Mouse (Mus musculus) heart, adult 18-20 months (tissue): ENCODE results near the gene Krtap11-1. TPM values are rescaled to one million over a fixed set of nuclear protein-coding genes. Genes with fewer than 3 reads are reported as not detected.

ENCODE experiments used
- DNase-seq, 2 experiments: peaks; one replicate each; pipeline ENCODE4 v3.0.0; 2021 to 2022; ENCODE audit warnings: mixed read lengths in 1 of 2
- long read RNA-seq, 2 experiments: library from polyadenylated mRNA; stranded (forward); transcript quantifications; one replicate each; pipeline ENCODE4 v2.0.0; 2021
- total RNA-seq, 2 experiments: library from RNA; stranded (reverse); gene quantifications; 2 replicates each; pipeline ENCODE4 v1.2.3; 2021

The Krtap11-1 gene
- not detected for total RNA-seq
- long read RNA-seq, experiment 1: 0 reads
- long read RNA-seq, experiment 2: 0 reads

DNA sequence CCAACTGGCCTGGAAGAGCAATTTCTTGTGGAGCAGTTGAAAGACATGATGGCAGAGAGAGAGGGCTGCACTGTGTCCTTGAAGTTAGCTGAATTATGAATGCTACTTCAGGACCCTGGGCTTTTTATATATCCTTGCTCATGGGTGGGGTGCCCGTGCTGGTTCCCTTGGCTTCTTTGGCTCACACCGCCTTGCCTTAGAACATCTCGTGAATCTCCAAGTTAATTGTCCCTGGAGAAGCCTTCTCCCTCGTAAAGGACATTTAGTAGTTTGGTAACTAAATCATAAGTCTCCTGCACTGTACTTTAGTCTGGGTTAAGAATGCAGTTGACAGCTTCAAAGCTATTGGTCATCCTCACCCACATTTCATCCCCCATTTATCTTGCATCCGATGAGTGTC lies at the start of gene Krtap11-1:
Gene Krtap11-1 (minus strand): TSS at position 101 of the 400 bp plus-strand sequence.
- no peak for DNase-seq

DNA sequence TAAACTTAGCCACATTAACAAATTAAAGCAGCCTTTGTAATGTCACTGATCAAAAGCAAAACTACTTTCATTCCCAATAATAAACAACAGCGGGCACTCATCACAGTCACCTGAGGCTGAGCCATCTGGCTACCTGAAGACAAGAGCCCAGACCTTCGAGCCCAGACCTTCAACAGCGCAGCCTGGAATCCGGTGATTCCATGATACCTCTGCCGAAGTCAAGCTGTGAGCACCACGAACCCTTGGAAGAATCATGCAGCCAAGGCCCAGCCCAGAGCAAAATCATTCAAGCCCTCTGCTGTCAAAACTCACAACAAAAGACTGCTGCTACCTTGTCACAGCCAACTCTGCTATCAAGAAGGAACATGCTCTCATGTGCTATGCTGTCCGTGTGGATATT lies 47.2 kb upstream of the Krtap11-1 start:
- no peak for DNase-seq

DNA sequence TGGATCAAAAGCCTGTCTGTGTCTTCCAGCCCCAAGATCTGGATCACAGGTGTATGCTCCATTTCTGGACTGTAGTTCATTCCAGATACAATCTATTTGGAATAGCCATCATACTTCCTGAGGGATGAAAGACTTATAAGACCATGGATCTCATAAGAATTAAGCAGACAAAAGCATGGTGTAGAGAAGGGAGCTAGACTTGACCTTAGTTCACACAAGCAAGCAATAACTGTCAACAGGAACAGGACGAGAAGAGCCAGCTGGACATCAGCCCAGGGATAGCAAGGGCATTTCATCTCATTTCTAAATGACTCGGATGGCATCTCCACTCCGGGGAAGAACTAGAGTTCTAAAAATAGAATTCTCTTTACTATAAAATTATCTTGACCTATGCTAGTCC lies 46.3 kb upstream of the Krtap11-1 start:
- peak; percentile 68 to 78 for DNase-seq

DNA sequence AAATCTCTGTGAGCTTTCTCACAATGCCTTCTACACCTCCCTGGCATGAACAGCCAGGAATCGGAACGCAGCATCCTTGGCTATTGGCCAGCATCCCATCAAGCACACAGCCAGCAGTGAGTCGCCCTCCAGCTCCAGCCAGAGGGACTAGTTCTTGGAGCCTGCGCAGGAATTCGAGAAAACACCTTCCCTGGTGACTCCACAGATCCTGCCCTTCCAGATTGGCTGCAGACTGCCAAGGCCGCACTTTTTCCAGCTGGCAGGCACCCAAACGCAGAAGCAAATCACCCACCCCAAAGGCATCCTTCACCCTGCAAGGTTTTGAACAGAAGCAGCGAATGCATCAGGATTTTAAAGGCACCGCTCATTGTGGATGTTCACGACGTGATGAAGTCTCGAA lies 42.7 kb upstream of the Krtap11-1 start:
- DNase-seq: peak; percentile 16 to 36

DNA sequence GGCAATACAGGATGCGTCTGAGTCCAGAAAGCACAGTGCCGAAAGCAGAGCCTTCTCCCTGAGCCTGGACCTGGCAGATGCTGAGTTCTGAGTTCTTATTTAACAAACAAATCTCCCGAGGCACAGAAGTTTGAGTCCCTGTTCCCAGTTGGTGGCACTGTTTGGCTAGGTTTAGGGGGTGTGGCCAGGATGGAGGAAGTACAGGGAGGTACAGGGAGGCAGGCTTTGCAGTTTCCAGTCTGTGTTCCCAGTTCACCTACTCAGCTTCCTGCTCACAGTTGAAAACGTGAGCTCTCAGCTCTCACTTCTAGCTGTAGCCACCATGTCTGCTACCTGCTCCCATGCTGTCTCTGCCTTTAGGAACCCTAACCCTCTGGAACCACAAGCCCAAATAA lies 37.8 kb upstream of the Krtap11-1 start:
- DNase-seq: no peak

DNA sequence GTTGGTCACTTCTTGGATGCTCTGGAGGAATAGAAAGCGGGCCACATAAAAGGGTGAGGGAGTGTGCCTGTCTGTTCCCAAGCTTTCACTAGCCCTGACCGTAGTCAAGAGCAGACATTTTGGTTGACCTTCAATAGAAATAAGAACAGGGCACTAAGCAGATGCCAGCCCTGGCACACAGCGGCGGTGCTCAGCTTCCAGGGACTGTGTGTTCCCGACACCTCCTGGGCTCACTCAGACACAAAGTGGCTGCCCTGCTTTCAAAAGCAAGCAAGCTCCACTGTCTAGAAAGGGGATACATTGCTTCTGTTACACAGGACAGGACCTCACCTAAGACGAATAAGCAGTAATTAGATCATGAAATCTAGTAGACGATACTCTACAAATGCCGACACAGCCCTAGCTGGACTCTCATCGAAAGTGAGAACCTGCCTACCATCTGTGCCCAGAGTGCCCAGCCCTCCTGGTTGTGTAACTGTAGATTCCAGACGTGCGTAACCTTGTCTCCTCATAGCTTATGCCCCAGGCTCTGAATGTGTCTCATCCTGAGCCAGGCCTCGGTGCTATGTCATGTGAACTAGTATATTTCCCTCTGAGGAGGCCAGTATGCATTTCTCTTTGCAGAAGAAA lies 37.3 kb upstream of the Krtap11-1 start:
- DNase-seq: peak; percentile 50 to 79

DNA sequence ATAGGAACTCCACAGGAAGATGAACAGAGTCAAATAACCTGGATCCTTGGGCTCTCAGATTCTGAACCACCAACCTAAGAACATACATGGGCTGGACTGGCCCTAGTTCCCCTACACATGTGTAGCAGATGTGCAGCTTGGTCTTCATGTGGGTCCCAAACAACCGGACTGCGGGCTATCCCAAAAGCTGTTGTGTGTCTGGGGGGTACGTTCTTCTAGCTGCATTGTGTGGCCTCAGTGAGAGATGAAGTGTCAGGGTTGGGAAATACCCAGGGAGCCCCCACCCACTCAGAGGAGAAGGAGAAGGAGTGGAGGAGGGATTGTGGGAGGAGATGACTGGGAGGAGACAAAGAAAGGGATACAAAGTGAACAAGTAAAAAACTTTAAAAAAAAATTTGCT lies 36.0 kb upstream of the Krtap11-1 start:
- no peak for DNase-seq

DNA sequence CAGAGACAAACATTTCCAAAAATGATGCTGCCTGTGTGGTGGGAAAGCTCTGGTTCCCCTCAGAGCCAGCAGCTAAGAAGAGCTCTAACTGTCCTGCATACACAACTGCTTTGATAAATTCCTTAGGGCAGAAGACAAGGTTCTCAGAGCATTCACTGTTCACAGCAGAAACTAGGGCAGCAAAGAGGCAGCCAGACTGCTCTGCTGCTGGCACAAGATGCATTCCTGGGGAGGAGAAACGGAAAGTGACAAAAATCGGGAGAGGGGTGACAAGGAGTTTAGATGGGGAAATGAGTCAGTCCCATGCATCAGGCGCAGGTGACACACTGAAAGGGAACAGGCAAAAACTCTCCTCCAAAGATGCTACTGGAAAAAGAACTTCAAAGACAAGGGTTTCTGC lies 16.2 kb upstream of the Krtap11-1 start:
- DNase-seq: no peak

DNA sequence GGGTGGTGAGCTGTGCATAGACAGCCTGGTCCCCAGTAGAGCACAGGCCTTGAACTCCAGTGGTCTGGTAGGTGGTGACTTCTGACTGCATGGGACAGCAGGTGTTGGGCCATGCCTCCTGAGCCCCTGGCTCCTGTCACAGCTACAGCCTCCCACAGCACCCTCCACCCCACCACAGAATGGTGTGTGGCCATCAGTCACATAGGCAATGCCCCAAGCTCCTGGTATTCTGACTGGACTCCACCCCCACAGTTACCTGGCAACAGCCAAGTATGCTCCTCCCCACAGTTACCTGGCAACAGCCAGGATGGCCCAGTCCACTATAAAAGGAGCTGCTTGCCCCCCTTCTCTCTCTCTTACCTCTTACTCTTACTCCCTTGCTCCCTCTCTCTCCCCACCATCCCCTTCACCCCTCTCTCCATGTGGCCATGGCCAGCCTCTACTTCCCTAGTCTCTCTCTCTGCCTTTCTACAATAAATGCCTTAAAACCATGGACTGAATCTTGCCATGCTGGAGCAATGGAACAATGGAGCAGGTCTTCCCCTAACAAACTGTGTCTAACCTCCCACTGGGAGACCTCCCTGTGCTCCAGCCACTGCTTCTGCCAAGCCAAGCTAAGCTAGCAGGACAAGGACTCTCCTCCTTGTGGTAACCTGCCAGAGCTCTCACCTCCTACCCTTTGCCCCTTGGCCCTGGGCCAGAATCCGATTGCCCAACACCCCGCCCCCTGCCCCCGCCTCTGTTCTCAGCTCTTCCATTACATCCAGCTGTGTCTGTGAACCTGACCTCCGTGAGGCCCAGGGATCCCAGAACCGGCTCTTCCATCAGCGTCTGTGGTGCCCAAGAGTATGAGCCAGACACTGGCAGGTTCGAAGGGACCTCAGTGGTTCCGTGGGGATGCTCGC lies 14.9 kb upstream of the Krtap11-1 start:
- DNase-seq: no peak

DNA sequence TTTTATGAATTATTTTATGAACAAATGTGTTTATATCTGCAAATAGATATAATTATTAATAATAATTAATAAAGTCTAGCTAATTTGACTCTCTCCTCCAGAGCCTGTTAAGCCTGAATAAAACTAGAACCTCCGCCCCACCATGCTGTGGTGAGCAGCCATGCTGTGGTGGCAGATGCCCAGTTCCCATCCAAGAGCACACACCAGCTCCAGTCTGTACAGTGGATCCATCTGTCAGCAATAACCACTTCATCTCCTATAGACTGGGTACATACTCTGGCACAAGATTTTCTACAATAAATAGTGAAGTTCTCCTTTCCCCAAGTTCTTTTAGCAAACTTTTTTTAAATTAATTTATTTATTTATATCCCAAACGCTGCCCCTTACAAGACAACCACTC lies 10.7 kb upstream of the Krtap11-1 start:
- no peak for DNase-seq

DNA sequence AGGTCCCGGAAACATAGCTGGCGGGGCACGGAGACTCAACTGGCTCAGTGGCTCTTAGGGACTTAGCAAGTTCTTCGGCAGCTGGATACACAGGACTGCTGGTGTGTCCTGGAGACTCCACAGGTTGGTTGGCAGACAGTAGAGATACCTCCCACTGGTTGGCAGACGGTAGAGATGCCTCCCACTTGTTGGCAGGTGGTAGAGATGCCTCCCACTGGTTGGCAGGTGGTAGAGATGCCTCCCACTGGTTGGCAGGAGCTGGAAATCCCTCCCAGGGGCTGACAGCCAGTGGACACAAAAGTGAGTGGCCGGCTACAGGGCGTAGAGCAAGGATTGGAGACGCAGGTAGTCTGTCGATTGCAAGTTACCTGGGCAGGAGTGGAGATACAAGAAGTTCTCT lies 467 bp downstream of the Krtap11-1 start:
- DNase-seq: peak in 1 of 2 experiments; percentile 6

DNA sequence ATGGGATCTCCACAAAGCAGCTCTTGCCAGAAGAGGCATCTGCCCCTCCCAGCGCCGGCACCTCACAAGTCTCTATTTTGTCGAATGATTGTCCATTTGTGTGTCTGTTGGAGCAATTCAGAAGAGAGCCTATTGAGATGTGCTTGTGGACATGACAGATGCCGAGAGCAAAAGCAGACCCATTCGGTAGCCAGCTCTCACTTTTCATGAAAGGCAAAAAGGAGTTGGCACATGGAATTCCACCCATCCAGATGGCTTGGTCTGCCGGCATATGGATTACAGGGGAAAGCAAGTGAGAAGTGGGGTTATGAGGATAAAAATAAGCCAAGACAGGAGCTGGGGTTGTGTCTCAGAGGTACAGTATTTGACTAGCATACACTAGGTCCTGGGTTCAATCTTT lies 1.8 kb downstream of the Krtap11-1 start:
- DNase-seq: no peak

DNA sequence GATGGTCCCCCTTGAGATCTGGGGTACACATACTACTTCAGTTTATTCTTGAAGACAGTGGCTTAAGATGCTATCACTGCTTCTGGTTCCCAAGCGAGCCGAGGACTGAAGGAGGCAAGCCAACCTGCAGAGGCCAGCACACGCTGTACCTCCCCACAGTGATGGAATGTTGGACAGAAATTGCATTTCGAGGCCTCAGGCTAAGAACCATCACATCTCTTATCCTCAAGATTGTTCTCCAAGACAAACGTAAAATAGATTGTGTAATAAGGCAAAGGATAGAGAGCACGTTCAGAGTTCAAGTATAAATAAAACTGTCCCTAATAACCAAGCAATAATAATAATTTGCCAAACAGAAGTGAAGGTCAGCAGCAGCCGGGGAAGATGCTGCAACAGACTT lies 2.8 kb downstream of the Krtap11-1 start:
- DNase-seq: no peak

DNA sequence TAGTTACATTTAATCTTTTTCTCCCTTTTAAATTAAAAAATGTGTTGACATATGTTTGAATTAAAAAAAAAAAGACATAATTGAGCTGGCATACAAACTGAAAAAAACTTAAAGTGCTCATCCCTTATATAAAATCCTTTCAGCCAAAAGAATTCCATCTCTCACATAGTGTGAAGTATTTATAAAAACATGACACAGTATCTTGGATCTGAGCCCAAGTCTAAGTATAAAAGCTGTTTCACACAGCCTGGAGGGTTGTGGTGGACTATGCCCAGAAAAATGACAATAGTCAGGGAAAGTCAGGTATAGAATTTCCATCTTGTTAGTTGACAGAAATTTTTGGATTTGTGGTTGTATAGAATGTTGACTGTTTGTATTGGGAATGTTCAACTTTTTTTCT lies 20.7 kb downstream of the Krtap11-1 start:
- peak; percentile 6 to 17 for DNase-seq

DNA sequence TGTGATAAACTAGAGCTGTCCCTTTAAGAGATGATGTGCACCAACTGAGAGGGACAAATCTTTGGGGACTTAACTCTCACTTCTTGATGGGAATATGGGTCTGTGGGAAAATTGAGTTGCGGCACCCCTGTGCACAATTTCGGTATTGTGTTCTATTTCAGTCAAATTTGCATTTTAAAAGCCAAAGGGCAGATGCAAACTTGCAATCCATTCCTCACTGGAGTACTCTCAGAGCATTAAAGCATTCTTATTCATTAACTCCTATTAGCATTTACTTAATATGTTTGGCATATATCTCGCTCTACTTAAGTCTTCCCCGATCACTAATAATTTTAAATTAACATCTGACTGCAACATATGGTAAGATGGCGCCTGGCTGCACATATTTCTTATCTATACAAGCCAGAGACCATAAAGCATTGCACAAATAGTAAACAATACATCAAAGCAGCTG lies 32.9 kb downstream of the Krtap11-1 start:
- no peak for DNase-seq

DNA sequence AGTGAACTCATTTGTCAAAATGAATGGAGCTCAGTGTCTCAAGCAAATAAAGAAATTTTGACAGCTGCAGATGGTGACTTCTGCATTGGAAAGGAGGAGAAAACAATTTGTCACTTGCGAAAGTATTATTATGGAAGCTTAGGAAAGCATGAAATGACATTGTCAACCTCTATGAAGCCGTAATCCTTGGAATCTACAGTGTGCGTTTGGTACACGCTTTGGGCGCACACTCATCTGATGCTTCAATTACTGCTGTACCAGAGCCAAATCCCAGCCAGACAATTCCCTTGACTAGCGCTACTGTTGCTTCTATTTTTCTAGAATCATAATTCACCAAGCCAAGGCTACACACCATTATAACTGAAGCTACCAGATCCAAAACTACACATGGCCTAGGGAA lies 33.6 kb downstream of the Krtap11-1 start:
- DNase-seq: no peak

DNA sequence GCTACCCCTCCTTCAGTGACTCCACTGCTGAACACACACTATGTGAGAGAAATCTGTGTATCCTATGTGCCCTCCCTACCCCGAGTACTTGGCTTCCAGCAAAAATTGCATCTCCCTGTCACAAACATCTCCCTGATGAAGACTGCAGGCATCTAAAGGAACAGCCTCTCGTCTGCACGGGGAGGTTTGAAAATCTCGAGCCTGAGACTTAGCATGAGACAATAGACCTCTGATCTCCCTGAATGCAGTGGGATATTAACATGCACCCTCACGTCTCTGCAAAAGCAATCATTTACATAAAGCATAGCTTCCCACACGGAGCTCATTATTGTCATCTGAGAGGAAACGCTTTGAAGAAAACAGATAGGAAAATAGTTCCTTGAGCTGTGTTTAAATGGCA lies 40.4 kb downstream of the Krtap11-1 start:
- DNase-seq: no peak

DNA sequence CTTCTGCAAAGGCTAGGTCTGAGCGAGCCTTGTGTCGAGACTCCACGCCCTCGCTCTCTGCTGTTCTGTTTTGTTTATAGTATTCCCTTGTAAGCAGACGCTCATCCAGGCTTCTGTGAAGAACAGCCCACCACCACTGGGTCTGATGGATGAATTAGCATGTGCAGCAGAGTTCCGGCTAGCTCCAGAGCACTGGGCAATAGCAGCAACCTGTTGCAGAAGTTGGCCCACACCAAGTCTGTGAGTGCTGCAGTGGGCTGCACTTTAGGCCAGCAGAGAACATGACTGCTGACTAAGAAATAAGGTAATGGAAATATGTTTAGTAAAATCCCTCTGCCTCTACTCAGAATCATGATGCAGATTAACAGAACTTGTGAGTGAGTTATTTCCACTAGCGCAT lies 41.1 kb downstream of the Krtap11-1 start:
- DNase-seq: no peak

DNA sequence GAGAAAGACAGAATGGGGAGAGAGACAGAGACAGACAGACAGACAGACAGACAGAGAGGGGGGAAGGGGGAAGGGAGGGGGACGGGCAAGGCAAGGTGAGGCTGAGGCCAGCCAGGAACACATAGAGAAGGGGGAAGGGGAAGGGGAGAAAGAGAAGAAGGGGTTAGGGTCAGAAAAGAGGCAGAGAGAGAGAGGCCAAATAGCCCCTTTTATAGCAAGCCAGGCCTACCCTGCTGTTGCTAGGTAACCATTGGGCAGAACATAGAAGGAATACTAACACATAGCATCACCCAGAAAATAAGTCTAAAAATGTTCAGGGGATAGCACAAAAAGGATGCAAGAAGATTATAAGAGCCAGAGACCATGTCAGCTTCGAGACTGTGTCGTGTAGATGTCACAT lies 42.6 kb downstream of the Krtap11-1 start:
- no peak for DNase-seq

DNA sequence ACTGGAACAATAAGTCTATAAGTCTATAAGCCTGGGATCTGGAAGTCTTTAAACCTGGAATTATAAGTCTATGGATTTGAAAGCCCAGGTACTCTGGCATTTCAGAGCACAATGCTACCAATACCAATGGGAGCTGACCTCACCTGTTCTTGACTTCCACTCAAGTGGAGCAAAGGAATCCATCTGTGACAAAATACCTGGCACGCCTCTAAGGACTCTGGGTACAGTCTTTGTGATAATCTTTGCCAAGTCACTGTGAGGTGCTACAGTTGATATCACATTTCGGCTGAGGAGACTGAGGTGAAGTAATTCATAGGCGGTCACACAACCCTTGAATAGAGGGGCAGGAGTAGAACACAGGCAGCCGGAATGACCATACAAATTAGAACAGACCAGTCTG lies 50.0 kb downstream of the Krtap11-1 start:
- no peak for DNase-seq

DNA sequence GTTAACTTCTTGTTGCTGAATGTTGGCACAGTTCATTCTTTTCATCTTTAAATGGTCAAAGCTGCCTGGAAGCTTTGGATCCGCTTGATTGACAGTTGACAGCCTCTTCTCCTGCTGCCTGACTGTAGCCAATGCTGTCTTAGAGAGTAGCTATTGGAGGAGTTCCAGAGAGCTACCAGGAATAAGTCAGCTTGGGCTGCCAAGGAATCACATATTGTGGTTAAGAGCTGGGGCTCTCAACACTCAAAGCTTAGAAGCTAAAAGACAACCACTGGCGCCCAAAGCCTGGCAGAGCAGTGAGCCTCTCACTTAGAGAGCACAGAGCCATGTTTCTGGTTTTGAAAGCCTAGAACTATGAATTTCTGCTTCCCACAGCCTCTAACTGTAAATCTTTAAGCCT lies 50.4 kb downstream of the Krtap11-1 start:
- DNase-seq: peak in 1 of 2 experiments; percentile 1
